Mouse (Mus musculus) CD8-positive naive resting alpha-beta T cell, adult 2 months (primary cell): ENCODE measurements at regions not wholly inside any gene's neighbourhood (a gene's known extent, or its start where the extent isn't known, plus 50 kb on each side); places are given as distances from the start of the nearest gene placed in this dataset.

Experiments
- DNase-seq, 2 experiments: peaks; one replicate each; pipeline ENCODE4 v3.0.0; 2022; ENCODE audit warnings: low read depth in 2 of 2, low spot score in 2 of 2

GRCm38 (mm10) chr10:16714065-16714464 lies 1009.0 kb upstream of the Cited2 start:
- DNase-seq = no peak

- DNase-seq = no peak
Measured at GRCm38 (mm10) chr10:16714526-16714925, 1008.5 kb upstream of the Cited2 start.

- no peak for DNase-seq
Measured at GRCm38 (mm10) chr10:16742246-16742645, 980.8 kb upstream of the Cited2 start.

- DNase-seq = no peak
Measured at GRCm38 (mm10) chr10:16751546-16751945, 971.5 kb upstream of the Cited2 start.

GRCm38 (mm10) chr10:16789641-16790243 lies 933.3 kb upstream of the Cited2 start:
- DNase-seq = no peak

- DNase-seq = no peak
Measured at GRCm38 (mm10) chr10:16803978-16804377, 919.0 kb upstream of the Cited2 start.

GRCm38 (mm10) chr10:16810716-16811115 lies 912.3 kb upstream of the Cited2 start:
- DNase-seq = no peak

GRCm38 (mm10) chr10:16814013-16814412 lies 909.0 kb upstream of the Cited2 start:
- DNase-seq = no peak

GRCm38 (mm10) chr10:16861534-16861933 lies 861.5 kb upstream of the Cited2 start:
- no peak for DNase-seq

- no peak for DNase-seq
Measured at GRCm38 (mm10) chr10:16866914-16867313, 856.1 kb upstream of the Cited2 start.

GRCm38 (mm10) chr10:16874131-16874530 lies 848.9 kb upstream of the Cited2 start:
- no peak for DNase-seq

- DNase-seq = no peak
Measured at GRCm38 (mm10) chr10:16878197-16878596, 844.8 kb upstream of the Cited2 start.

GRCm38 (mm10) chr10:16893316-16893715 lies 829.7 kb upstream of the Cited2 start:
- no peak for DNase-seq

- no peak for DNase-seq
Measured at GRCm38 (mm10) chr10:16895332-16895731, 827.7 kb upstream of the Cited2 start.

- DNase-seq = no peak
Measured at GRCm38 (mm10) chr10:16922888-16923287, 800.1 kb upstream of the Cited2 start.

- no peak for DNase-seq
Measured at GRCm38 (mm10) chr10:16923851-16924250, 799.2 kb upstream of the Cited2 start.

GRCm38 (mm10) chr10:16937705-16938104 lies 785.3 kb upstream of the Cited2 start:
- DNase-seq = no peak

GRCm38 (mm10) chr10:16951636-16952035 lies 771.4 kb upstream of the Cited2 start:
- no peak for DNase-seq

GRCm38 (mm10) chr10:16960971-16961370 lies 762.0 kb upstream of the Cited2 start:
- no peak for DNase-seq

GRCm38 (mm10) chr10:16962463-16962862 lies 760.6 kb upstream of the Cited2 start:
- DNase-seq = no peak

GRCm38 (mm10) chr10:16978770-16979169 lies 744.2 kb upstream of the Cited2 start:
- no peak for DNase-seq

GRCm38 (mm10) chr10:16990227-16990626 lies 732.8 kb upstream of the Cited2 start:
- DNase-seq = no peak

- no peak for DNase-seq
Measured at GRCm38 (mm10) chr10:16993789-16994188, 729.2 kb upstream of the Cited2 start.
